Mouse (Mus musculus) G1E (cell line): ENCODE measurements at regions not wholly inside any gene's neighbourhood (a gene's known extent, or its start where the extent isn't known, plus 50 kb on each side); places are given as distances from the start of the nearest gene placed in this dataset.
A peak's percentile ranks its signal among the peaks of the same experiment; 100 is the strongest.

Experiments
- ATAC-seq: 2 replicates; pipeline ENCODE4 v1.8.0; 2016; ENCODE audit warnings: mild to moderate bottlenecking; ENCODE audit not compliant: insufficient number of reproducible peaks, poor library complexity, low FRiP score, severe bottlenecking; ENCODE audit errors: extremely low read depth
- DNase-seq: peaks from one replicate; pipeline ENCODE4 v3.0.0; 2012; ENCODE audit warnings: low spot score
- H3K27me3 ChIP-seq: 2 replicates; pipeline ENCODE4 v1.6.1; 2012; ENCODE audit warnings: mild to moderate bottlenecking, low read length, inconsistent platforms; ENCODE audit not compliant: insufficient read depth
- H3K36me3 ChIP-seq: replicated peaks from 2 replicates; pipeline ENCODE3; 2012; ENCODE audit warnings: mild to moderate bottlenecking, inconsistent platforms
- H3K4me1 ChIP-seq: 2 replicates; pipeline ENCODE4 v1.6.1; 2012; ENCODE audit warnings: low read depth, low read length, inconsistent platforms, mixed read lengths; ENCODE audit not compliant: insufficient read depth
- H3K4me3 ChIP-seq: 2 replicates; pipeline ENCODE4 v1.5.1; 2012; ENCODE audit warnings: low read depth, mild to moderate bottlenecking, inconsistent platforms, low read length, moderate library complexity, mixed read lengths
- H3K9me3 ChIP-seq: replicated peaks from 2 replicates; pipeline ENCODE4 v1.6.1; 2012; ENCODE audit warnings: inconsistent platforms
- CTCF ChIP-seq: IDR thresholded peaks from 2 replicates; pipeline ENCODE4 v1.5.1; 2012; ENCODE audit warnings: low read depth, low read length, inconsistent platforms, mixed read lengths
- GATA1 ChIP-seq: IDR thresholded peaks from 2 replicates; pipeline ENCODE4 v1.6.1; 2012; ENCODE audit warnings: borderline replicate concordance, low read length, inconsistent platforms, mixed read lengths
- GATA2 ChIP-seq: IDR thresholded peaks from 2 replicates; pipeline ENCODE4 v1.6.1; 2012; ENCODE audit warnings: low read depth, low read length, inconsistent platforms, borderline replicate concordance
- POLR2AphosphoS5 ChIP-seq: IDR thresholded peaks from 2 replicates; pipeline ENCODE4 v1.6.1; 2012; ENCODE audit warnings: low read depth, low read length, inconsistent platforms; ENCODE audit not compliant: insufficient replicate concordance
- TAL1 ChIP-seq: conservative IDR thresholded peaks from 2 replicates; pipeline ENCODE4 v1.6.1; 2012; ENCODE audit warnings: low read depth, low read length, inconsistent platforms, mixed read lengths

DNA sequence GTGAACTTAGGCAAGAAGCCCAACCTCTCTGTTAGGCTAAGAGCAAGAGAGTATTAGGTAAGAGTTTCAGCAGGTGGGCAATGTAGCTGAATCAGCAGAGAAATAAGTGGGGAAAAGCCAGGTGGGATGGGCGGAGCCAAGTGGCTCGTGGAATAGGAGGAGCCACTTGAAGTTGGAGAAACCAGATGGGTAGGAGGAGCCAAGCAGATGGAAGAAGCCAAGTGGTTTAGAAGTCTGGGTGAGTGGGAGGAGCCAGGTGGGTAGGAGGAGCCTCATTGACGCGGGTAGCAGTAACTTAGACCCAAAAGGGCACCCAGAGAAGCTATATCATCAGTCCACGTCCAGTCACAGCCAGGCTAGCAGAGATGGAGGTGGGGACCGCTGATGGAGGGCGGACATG, 160.1 kb downstream of the Ptpru start:
- Histone ChIP-seq H3K4me3 (no peak overlapping the region), H3K27me3 (peaks cover 4% of the 10 kb centered on the region), H3K36me3 (no peaks in the 10 kb centered on the region), H3K4me1 (no peaks in the 10 kb centered on the region), H3K9me3 (no peaks in the 10 kb centered on the region)
- TF ChIP-seq TAL1 = no peak
- no peak for TF ChIP-seq GATA2
- TF ChIP-seq CTCF = no peak
- no peak for TF ChIP-seq GATA1
- TF ChIP-seq POLR2AphosphoS5 = no peak
- DNase-seq (no peak), ATAC-seq (no peak)

DNA sequence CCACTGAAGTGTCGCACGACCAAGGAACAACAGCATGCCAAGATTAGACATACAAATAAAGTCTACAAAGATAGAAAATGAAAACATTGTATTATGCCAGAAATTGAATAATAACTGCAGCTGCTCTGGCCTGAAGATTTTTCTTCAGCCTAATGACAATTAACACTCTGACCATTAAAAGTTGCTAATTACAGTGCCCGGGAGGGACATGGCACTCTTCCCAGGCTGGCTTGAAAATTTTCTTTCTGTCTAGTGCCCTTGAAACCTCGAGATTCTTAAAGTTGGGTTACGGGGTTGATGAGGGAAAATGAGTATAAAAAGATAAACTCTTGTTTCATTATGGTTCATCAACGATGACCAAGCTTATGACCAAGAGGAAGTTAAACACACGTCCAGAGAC, 154.9 kb downstream of the Ptpru start:
- Histone ChIP-seq H3K27me3 (peaks cover 7% of the 10 kb centered on the region), H3K4me1 (no peaks in the 10 kb centered on the region), H3K36me3 (no peaks in the 10 kb centered on the region), H3K9me3 (no peaks in the 10 kb centered on the region), H3K4me3 (no peak overlapping the region)
- TF ChIP-seq CTCF = no peak
- no peak for TF ChIP-seq TAL1
- TF ChIP-seq GATA2 = no peak
- TF ChIP-seq GATA1 = no peak
- TF ChIP-seq POLR2AphosphoS5 = no peak
- ATAC-seq (no peak), DNase-seq (no peak)

DNA sequence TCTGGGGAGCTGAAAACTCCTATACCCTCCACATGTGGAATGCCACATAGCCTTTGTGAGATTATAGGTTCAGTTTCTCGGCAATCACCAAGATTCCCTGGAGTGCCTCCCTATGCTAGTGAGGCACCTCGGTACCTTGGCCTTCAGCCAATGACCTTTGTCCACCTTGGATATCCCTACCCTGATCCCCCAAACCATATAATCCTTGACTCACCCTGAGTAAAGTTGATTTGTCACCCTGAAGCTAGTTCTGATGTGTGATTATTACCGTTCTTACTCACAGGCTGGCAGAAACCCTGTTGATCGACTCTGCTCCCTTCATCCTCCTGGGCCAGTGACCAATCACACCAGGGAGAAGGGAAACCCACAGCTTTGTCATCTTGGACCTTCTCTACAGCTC, 152.5 kb downstream of the Ptpru start:
- Histone ChIP-seq H3K36me3 (no peaks in the 10 kb centered on the region), H3K27me3 (peaks cover 12% of the 10 kb centered on the region), H3K9me3 (no peaks in the 10 kb centered on the region), H3K4me1 (no peaks in the 10 kb centered on the region), H3K4me3 (no peak overlapping the region)
- TF ChIP-seq TAL1 (no peak), GATA1 (no peak), CTCF (no peak), GATA2 (no peak), POLR2AphosphoS5 (no peak)
- DNase-seq = no peak
- ATAC-seq = no peak

DNA sequence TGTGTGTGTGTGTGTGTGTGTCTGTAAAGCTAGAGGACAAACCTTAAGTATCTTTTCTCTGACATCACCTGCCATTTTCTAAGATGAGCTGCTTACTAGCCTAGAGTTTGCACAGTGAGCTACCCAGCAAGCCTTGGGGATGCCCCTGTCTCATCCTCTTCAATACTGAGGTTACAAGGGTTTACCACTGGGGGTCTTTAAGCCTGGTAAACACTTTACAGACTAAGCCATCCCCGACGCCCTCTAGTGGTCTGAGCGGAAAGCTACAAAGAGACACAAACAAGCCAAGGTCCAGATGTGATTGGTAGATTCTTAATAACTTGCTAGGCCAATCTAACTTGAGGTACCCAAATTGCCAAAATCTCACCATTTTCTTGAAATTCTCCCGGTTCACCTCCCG, 143.9 kb downstream of the Ptpru start:
- Histone ChIP-seq H3K9me3 (no peaks in the 10 kb centered on the region), H3K36me3 (no peaks in the 10 kb centered on the region), H3K4me3 (no peak overlapping the region), H3K27me3 (peaks cover 17% of the 10 kb centered on the region), H3K4me1 (no peaks in the 10 kb centered on the region)
- TF ChIP-seq CTCF (peak; percentile 46; the same call in 1 of the 2 replicates), POLR2AphosphoS5 (no peak), TAL1 (no peak)
- no peak for ATAC-seq
- peak; percentile 20 for DNase-seq

DNA sequence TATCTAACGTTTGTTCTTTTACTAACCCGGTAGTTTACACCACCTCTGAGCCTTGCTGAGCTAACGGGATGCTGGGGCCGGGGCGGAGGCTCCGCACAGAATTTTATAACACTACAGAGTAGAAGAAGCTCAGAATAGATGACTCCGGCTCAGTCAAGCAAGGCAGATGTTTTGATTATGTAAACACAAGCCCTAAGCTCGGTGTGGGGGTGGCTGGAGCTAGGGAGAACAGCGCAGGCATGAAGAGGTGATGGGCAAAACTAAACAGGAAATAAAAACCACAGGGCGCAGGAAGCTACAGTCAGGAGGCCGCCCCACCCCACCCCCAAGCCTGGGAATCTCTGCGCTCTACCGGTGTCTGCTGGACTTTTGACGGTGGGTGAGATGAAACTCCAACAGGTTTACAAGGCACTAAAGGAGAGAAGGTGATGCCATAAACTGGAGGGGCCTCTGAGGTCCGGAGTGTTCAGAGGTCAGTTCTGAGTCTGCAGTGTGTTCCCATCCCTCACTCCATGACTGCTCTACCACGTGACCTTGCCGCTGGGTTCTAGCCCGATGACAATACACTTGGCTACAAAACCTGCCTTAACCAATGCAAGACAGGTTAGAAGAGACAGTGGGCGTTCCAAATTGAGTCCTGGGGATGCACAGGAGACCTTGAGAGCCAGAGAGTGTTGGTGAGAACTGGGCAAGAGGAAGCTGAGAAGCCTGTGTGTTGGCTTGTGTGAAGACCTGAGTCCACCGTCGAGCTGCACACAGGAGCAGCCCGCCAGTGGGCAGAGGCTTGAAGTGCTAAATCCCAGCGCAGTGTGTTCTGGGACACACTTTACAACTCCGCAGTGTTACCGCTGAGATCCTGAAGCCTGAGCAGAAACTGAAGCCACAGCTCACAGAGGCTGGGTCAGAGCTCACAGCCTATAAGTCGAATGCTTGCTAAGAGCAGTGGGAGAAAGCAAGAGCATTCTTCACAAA, 141.9 kb downstream of the Ptpru start:
- TF ChIP-seq POLR2AphosphoS5 = no peak

More for the DNA sequence above, 141.9 kb downstream of the Ptpru start:
- no peak for ATAC-seq
- Histone ChIP-seq H3K9me3 (no peaks in the 10 kb centered on the region), H3K27me3 (peaks cover 13% of the 10 kb centered on the region), H3K36me3 (no peaks in the 10 kb centered on the region), H3K4me1 (no peaks in the 10 kb centered on the region), H3K4me3 (no peak overlapping the region)
- no peak for DNase-seq
